Mouse (Mus musculus) embryo, embryonic 9.5 days (tissue): ENCODE results near the gene Tecpr2.

Source experiments
- DNase-seq: peaks from one replicate; pipeline ENCODE4 v3.0.0-alpha.2; 2017; ENCODE audit errors: extremely low spot score

Gene Tecpr2

GRCm38 (mm10) chr12:111006339-111006738 is 117.3 kb downstream of the Tecpr2 start:
- DNase-seq, result no peak

GRCm38 (mm10) chr12:111007134-111008103 is 118.4 kb downstream of the Tecpr2 start:
- peak; percentile 41 for DNase-seq

GRCm38 (mm10) chr12:111008500-111009490 is 119.7 kb downstream of the Tecpr2 start:
- DNase-seq, result no peak

DNA sequence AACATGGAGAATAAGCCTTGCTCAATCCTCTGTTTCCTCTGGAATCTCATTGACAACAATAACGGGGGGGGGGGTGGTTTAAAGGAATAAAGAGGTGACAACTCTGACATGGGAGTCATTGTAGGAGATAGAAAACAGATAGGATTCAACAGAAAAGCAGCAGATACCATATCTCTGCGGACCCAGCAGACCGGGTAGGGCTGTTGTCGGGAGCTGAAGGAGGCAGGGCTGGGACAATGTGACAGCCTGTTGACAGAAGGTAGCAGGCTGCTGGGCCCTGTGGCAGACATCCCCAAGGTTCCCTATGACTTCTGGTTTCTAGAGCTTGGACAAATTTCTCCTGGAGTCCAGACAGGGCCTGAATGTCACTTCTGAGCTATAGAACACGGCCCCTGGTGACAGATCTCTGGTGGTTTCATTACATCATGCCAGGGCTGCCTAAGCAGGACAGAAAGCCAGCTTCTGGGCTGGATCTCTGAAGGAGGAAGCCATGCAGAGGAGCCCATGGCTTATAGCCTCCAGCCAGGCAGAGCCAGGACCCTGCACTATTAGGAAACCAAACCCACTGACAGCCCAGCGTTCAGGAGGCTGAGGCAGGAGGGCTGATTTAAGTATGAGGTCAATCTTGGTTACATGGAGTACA is 120.7 kb downstream of the Tecpr2 start:
- no peak for DNase-seq

DNA sequence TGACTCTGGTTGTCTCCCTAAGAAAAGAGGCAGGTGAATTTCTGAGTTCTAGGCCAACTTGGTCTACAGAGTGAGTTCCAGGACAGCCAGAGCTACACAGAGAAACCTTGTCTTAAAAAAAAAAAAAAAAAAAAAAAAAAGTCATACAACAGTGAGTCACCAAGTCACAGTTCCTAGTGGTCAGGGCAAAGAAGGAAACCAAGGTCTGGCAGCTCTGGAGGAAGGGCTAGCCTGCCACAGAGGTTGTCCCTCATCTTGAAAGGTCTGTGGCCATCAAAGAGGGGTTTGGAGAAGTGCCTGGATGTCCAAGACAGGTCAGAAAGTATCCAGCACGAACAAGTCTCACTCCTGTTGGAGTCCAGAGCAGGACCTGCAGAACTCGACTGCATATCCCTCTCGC is 127.7 kb downstream of the Tecpr2 start:
- DNase-seq, result no peak

GRCm38 (mm10) chr12:111018068-111018467 is 129.0 kb downstream of the Tecpr2 start:
- no peak for DNase-seq

DNA sequence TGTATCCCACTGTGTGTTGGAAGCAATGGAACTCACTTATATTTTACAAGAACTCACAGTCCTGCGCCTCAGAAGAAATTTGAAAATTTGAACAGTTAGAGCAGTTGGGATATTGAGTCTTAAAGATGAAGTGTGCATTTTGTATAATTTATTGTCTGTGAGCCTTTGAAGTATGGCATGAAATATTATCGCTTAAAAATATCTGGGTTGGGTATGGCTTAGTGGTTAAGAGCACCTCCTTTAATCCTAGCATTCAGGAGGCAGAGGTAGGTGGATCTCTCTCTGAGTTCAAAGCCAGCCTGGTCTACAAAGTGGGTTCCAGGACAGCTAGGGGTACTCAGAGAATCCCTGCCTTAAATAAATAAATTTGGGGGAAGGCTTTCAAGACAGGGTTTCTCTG is 130.0 kb downstream of the Tecpr2 start:
- no peak for DNase-seq

DNA sequence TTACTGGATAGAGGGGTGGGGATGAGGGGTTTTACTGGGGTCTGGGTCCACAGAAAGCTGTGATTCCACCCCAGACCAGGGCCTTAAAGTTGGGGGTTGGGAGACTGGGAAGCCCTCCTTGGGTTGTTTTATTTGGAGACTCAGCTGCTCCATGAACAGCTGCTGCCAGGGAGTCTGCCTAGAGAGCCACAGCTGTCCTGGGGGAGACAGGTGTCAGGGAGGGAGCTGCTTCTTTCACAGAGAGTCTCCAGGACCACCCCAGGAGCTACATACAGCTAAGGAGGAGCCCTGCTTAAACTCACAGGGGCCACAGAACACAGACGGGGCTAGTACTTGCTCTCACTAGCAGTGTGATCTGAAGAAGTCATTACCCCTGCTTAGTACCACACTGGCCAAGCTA is 132.1 kb downstream of the Tecpr2 start:
- no peak for DNase-seq

DNA sequence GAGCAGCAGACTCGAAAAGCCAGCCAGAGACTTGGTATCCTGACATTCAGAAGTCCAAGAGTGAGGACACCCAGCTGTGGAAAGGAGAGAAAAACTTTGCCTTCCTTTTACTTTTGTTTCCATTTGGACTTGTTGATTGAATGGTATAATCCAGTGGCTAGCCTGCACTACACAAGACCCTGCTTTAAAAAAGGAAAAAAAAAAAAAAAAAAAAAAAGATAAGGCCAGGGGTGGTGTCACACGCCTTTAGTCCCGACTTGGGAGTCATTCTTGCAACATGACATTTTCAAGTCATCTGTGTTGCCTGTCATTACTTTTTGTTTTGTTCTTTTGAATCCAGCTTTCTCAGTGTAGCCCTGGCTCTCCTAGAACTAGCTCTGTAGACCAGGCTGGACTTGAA is 132.5 kb downstream of the Tecpr2 start:
- DNase-seq, result no peak
